24 mouse cellular contexts compared by ENCODE assay signal in genomic region chr9:69234526-69234925, GRCm38 (mm10).
A peak's percentile ranks its signal among the peaks of the same experiment; 100 is the strongest.
DNase-seq lines count a peak whose midpoint lies in the region; ATAC-seq and TF ChIP-seq lines count a peak whose summit lies in the region.
"Had no signal": no experiment of that assay in that cellular context is flagged by ENCODE, and none has a peak within 500 bp of the region (broad histone marks: within the 10 kb centered on the region; RNA-seq: fewer than 3 reads in every experiment).

No protein-coding gene starts in this region.

- H3K4me3 ChIP-seq in heart, embryonic 11.5 days (ENCODE audit: low read depth, low read length): no peak overlapping the region
- H3K4me3 ChIP-seq in hindbrain, embryonic 16.5 days (ENCODE audit: low read length): no peak overlapping the region
- no peak overlapping the region for H3K4me3 ChIP-seq in hindbrain, embryonic 11.5 days (ENCODE audit: low read depth, low read length)
- H3K4me3 ChIP-seq: embryonic facial prominence, embryonic 15.5 days; gastrocnemius, adult 2 months; limb, embryonic 13.5 days; lung, embryonic 15.5 days had no signal

- no peaks in the 10 kb centered on the region; the same call in 1 of the 2 replicates for H3K9me3 ChIP-seq in heart, embryonic 11.5 days (replicated peaks; ENCODE audit: control insufficient read depth, low read length)
- H3K9me3 ChIP-seq in hindbrain, embryonic 16.5 days (ENCODE audit: control insufficient read depth, low read length): no peaks in the 10 kb centered on the region
- H3K9me3 ChIP-seq in hindbrain, embryonic 11.5 days (ENCODE audit: control insufficient read depth, low read length): no peaks in the 10 kb centered on the region
- H3K9me3 ChIP-seq: embryonic facial prominence, embryonic 15.5 days; limb, embryonic 13.5 days; lung, embryonic 15.5 days had no signal

- ATAC-seq in heart, embryonic 11.5 days (replicated peaks; ENCODE audit: insufficient number of reproducible peaks, low FRiP score, low TSS enrichment): no peak
- peak; percentile 34; the same call in 1 of the 2 replicates for ATAC-seq in hindbrain, embryonic 16.5 days
- no peak for ATAC-seq in hindbrain, embryonic 11.5 days (ENCODE audit: low FRiP score)
- ATAC-seq: activated CD4-positive, CD25-positive, alpha-beta regulatory T cell, adult 4 months; intestine, postnatal 0 days had no signal

- no peaks in the 10 kb centered on the region for H3K27me3 ChIP-seq in heart, embryonic 11.5 days (ENCODE audit: control insufficient read depth, insufficient read depth, low read length)
- no peaks in the 10 kb centered on the region for H3K27me3 ChIP-seq in hindbrain, embryonic 16.5 days (replicated peaks; ENCODE audit: control insufficient read depth, insufficient read depth, low read length)
- no peaks in the 10 kb centered on the region for H3K27me3 ChIP-seq in hindbrain, embryonic 11.5 days (ENCODE audit: control insufficient read depth, insufficient read depth, low read length)
- H3K27me3 ChIP-seq: embryonic facial prominence, embryonic 15.5 days; lung, embryonic 15.5 days had no signal

- peaks cover 20% of the 10 kb centered on the region for H3K4me1 ChIP-seq in heart, embryonic 11.5 days (ENCODE audit: control insufficient read depth, insufficient read depth, low read length)
- no peaks in the 10 kb centered on the region for H3K4me1 ChIP-seq in hindbrain, embryonic 16.5 days (ENCODE audit: control insufficient read depth, insufficient read depth, low read depth, low read length)
- no peaks in the 10 kb centered on the region for H3K4me1 ChIP-seq in hindbrain, embryonic 11.5 days (replicated peaks; ENCODE audit: control insufficient read depth, insufficient read depth, low read length)
- H3K4me1 ChIP-seq: embryonic facial prominence, embryonic 15.5 days had no signal

- intact Hi-C loops in heart, postnatal 36 days (cut with DNase I): no loop called here

- WGBS in heart, embryonic 11.5 days (ENCODE audit: insufficient replicate concordance): 22% methylated on average over 7 of the region's 7 CpGs
- WGBS in hindbrain, embryonic 16.5 days: 10% methylated on average over 7 of the region's 7 CpGs
- WGBS in hindbrain, embryonic 11.5 days: 13% methylated on average over 7 of the region's 7 CpGs

- no peaks in the 10 kb centered on the region for H3K36me3 ChIP-seq in heart, embryonic 11.5 days (ENCODE audit: control insufficient read depth, insufficient read depth, low read length)
- no peaks in the 10 kb centered on the region for H3K36me3 ChIP-seq in hindbrain, embryonic 16.5 days (ENCODE audit: control insufficient read depth, insufficient read depth, low read length)
- no peaks in the 10 kb centered on the region for H3K36me3 ChIP-seq in hindbrain, embryonic 11.5 days (ENCODE audit: control insufficient read depth, insufficient read depth, low read length)
- H3K36me3 ChIP-seq: embryonic facial prominence, embryonic 15.5 days; limb, embryonic 13.5 days; lung, embryonic 15.5 days had no signal

- DNase-seq in embryo, embryonic 10.5 days (ENCODE audit: low spot score): peak; percentile 31
- no peak for DNase-seq in embryo, embryonic 9.5 days (ENCODE audit: extremely low spot score)
- no peak for DNase-seq in heart, postnatal 36 days
- DNase-seq in hindbrain, embryonic 11.5 days (ENCODE audit: low spot score): no peak
- DNase-seq in brain, embryonic 14.5 days (ENCODE audit: low read depth): peak; percentile 82
- no peak for DNase-seq in adrenal gland, adult 8-10 months
- DNase-seq: adrenal gland, postnatal 14 days; cerebellum, adult 11 months; cerebellum, postnatal 10 days; embryo, embryonic 11 days; gastrocnemius, adult 2 months; layer of hippocampus, postnatal 36 days; lung, postnatal 4 days; right cerebral cortex, postnatal 14 days; thymus, postnatal 36 days had no signal

- TF ChIP-seq POLR2A in brain, embryonic 14.5 days (IDR thresholded peaks at IDR 0.05; ENCODE audit: borderline replicate concordance, extremely low read depth, insufficient read depth, insufficient read length, poor library complexity, severe bottlenecking): no peak

- H3K4me2 ChIP-seq in heart, embryonic 11.5 days: peak overlapping the region; percentile 36
- no peak overlapping the region for H3K4me2 ChIP-seq in hindbrain, embryonic 16.5 days (ENCODE audit: low read length)
- no peak overlapping the region for H3K4me2 ChIP-seq in hindbrain, embryonic 11.5 days (replicated peaks; ENCODE audit: low read depth, low read length)
- H3K4me2 ChIP-seq: embryonic facial prominence, embryonic 15.5 days; limb, embryonic 13.5 days; lung, embryonic 15.5 days had no signal

- H3K27ac ChIP-seq in heart, embryonic 11.5 days (ENCODE audit: low read depth, low read length): no peak overlapping the region; the same call in 1 of the 2 replicates
- H3K27ac ChIP-seq in hindbrain, embryonic 16.5 days (ENCODE audit: low read depth, low read length): no peak overlapping the region
- H3K27ac ChIP-seq in hindbrain, embryonic 11.5 days (ENCODE audit: low read depth, low read length): no peak overlapping the region
- H3K27ac ChIP-seq: embryonic facial prominence, embryonic 15.5 days; gastrocnemius, adult 2 months; kidney, postnatal 0 days; limb, embryonic 13.5 days; liver, embryonic 14.5 days; lung, embryonic 15.5 days had no signal

- H3K9ac ChIP-seq in heart, embryonic 11.5 days (ENCODE audit: low read depth, low read length): no peak overlapping the region
- H3K9ac ChIP-seq in hindbrain, embryonic 16.5 days (ENCODE audit: low read depth, low read length): no peak overlapping the region
- no peak overlapping the region for H3K9ac ChIP-seq in hindbrain, embryonic 11.5 days (ENCODE audit: low read depth, low read length)
- H3K9ac ChIP-seq: embryonic facial prominence, embryonic 15.5 days; limb, embryonic 13.5 days; liver, embryonic 14.5 days; lung, embryonic 15.5 days had no signal

- TF ChIP-seq CTCF in brain, embryonic 14.5 days (IDR thresholded peaks at IDR 0.05; ENCODE audit: borderline replicate concordance, extremely low read depth, insufficient read depth, insufficient read length): no peak

Comparison
In these comparisons a context has a peak if more than half of its experiments do, and no peak if none do; other contexts are left out.
1. DNase-seq: peak in embryo, embryonic 10.5 days (single experiment) and brain, embryonic 14.5 days (single experiment); none in embryo, embryonic 9.5 days (single experiment), heart, postnatal 36 days (0 of 2), hindbrain, embryonic 11.5 days (single experiment) and adrenal gland, adult 8-10 months (single experiment).